Comparison of ENCODE assay signal across 19 mouse cellular contexts in the genomic region with DNA sequence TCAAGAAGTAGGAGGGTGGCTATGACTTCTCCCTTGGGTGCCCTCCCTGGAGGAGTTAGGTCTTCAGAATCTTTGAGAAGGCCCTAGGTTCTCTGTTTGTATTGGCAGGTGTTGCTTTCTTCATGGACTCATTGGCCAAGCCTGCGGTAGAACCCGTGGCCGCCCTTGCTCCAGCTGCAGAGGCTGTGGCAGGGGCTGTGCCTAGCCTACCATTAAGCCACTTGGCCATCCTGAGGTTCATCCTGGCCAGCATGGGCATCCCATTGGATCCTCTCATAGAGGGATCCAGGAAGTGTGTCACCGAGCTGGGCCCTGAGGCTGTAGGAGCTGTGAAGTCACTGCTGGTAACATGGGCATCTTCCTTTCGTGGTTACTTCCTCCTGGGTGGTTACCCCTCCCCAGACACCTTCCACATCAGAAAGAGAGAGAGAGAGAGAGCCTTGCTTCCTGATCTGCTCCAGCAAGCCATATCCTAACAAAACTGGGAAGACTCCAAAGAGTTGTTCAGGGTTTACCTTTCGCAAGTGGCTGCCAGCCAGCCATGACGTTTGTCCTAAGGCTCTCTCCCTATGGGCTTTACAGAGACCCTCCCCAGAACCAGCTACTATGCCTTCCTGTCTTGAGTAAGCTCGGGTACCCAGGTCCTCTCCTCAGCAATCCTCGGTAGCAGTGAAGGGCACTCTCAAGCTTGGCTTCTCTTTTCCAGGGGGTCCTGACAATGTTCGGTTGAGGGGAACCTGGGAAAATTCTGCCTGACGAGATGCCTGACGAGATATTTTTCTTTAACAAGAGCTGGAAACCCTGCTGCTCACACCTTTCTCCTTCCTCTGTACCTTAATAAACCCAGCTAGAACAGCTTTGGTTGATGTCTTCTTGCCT. TPM values are rescaled to one million over a fixed set of nuclear protein-coding genes. Genes with fewer than 3 reads are reported as not detected.
DNase-seq lines count a peak whose midpoint lies in the region; ATAC-seq and TF ChIP-seq lines count a peak whose summit lies in the region.
"Had no signal": no experiment of that assay in that cellular context is flagged by ENCODE, and none has a peak within 500 bp of the region (broad histone marks: within the 10 kb centered on the region; RNA-seq: fewer than 3 reads in every experiment).

No protein-coding gene starts in this region.

- H3K27ac ChIP-seq in embryonic facial prominence, embryonic 12.5 days, result no peak overlapping the region
- H3K27ac ChIP-seq in embryonic facial prominence, embryonic 10.5 days (replicated peaks), result no peak overlapping the region
- H3K27ac ChIP-seq in hindbrain, embryonic 16.5 days (ENCODE audit: low read depth, low read length), result no peak overlapping the region
- H3K27ac ChIP-seq in hindbrain, embryonic 12.5 days, result no peak overlapping the region
- H3K27ac ChIP-seq in lung, embryonic 16.5 days (ENCODE audit: low read length), result no peak overlapping the region
- H3K27ac ChIP-seq in neural tube, embryonic 11.5 days (ENCODE audit: low read depth, low read length), result no peak overlapping the region
- H3K27ac ChIP-seq: embryonic facial prominence, embryonic 15.5 days; hindbrain, embryonic 15.5 days; limb, embryonic 13.5 days had no signal

- H3K4me2 ChIP-seq in embryonic facial prominence, embryonic 12.5 days (replicated peaks), result no peak overlapping the region
- no peak overlapping the region for H3K4me2 ChIP-seq in hindbrain, embryonic 16.5 days (ENCODE audit: low read length)
- no peak overlapping the region for H3K4me2 ChIP-seq in hindbrain, embryonic 12.5 days (replicated peaks)
- no peak overlapping the region for H3K4me2 ChIP-seq in lung, embryonic 16.5 days (ENCODE audit: low read depth, low read length)
- no peak overlapping the region for H3K4me2 ChIP-seq in neural tube, embryonic 11.5 days (ENCODE audit: low read depth)
- H3K4me2 ChIP-seq: embryonic facial prominence, embryonic 15.5 days; hindbrain, embryonic 15.5 days; limb, embryonic 13.5 days had no signal

- TF ChIP-seq CTCF in lung, adult 2 months (IDR thresholded peaks at IDR 0.05; ENCODE audit: insufficient read depth, low read length), result no peak

- H3K4me1 ChIP-seq in embryonic facial prominence, embryonic 12.5 days, result no peaks in the 10 kb centered on the region
- H3K4me1 ChIP-seq in embryonic facial prominence, embryonic 10.5 days, result no peaks in the 10 kb centered on the region
- H3K4me1 ChIP-seq in hindbrain, embryonic 16.5 days (ENCODE audit: control insufficient read depth, insufficient read depth, low read depth, low read length), result no peaks in the 10 kb centered on the region
- no peaks in the 10 kb centered on the region for H3K4me1 ChIP-seq in hindbrain, embryonic 12.5 days
- no peaks in the 10 kb centered on the region; the same call in 1 of the 2 replicates for H3K4me1 ChIP-seq in lung, embryonic 16.5 days (replicated peaks; ENCODE audit: control insufficient read depth, insufficient read depth, low read length)
- H3K4me1 ChIP-seq in lung, adult 2 months (ENCODE audit: control insufficient read depth, insufficient read depth, low read length), result peaks cover 4% of the 10 kb centered on the region
- no peaks in the 10 kb centered on the region for H3K4me1 ChIP-seq in neural tube, embryonic 11.5 days (ENCODE audit: control insufficient read depth, insufficient read depth, low read length)
- H3K4me1 ChIP-seq: embryonic facial prominence, embryonic 15.5 days; hindbrain, embryonic 15.5 days; limb, embryonic 13.5 days had no signal

- H3K9ac ChIP-seq in embryonic facial prominence, embryonic 12.5 days, result no peak overlapping the region
- H3K9ac ChIP-seq in hindbrain, embryonic 16.5 days (ENCODE audit: low read depth, low read length), result no peak overlapping the region
- H3K9ac ChIP-seq in hindbrain, embryonic 12.5 days, result no peak overlapping the region
- H3K9ac ChIP-seq in lung, embryonic 16.5 days (ENCODE audit: low read length), result no peak overlapping the region
- H3K9ac ChIP-seq in neural tube, embryonic 11.5 days (ENCODE audit: low read length), result no peak overlapping the region
- H3K9ac ChIP-seq: embryonic facial prominence, embryonic 15.5 days; hindbrain, embryonic 15.5 days; limb, embryonic 13.5 days had no signal

- peaks cover 12% of the 10 kb centered on the region for H3K36me3 ChIP-seq in embryonic facial prominence, embryonic 12.5 days
- peaks cover 20% of the 10 kb centered on the region for H3K36me3 ChIP-seq in embryonic facial prominence, embryonic 10.5 days (replicated peaks)
- H3K36me3 ChIP-seq in hindbrain, embryonic 16.5 days (ENCODE audit: control insufficient read depth, insufficient read depth, low read length), result no peaks in the 10 kb centered on the region
- H3K36me3 ChIP-seq in hindbrain, embryonic 12.5 days, result peaks cover 9% of the 10 kb centered on the region
- H3K36me3 ChIP-seq in lung, embryonic 16.5 days (ENCODE audit: control insufficient read depth, insufficient read depth, low read length), result no peaks in the 10 kb centered on the region
- no peaks in the 10 kb centered on the region for H3K36me3 ChIP-seq in neural tube, embryonic 11.5 days (ENCODE audit: control insufficient read depth, insufficient read depth, low read length)
- H3K36me3 ChIP-seq: embryonic facial prominence, embryonic 15.5 days had no signal

- no peaks in the 10 kb centered on the region for H3K9me3 ChIP-seq in embryonic facial prominence, embryonic 12.5 days
- no peaks in the 10 kb centered on the region for H3K9me3 ChIP-seq in embryonic facial prominence, embryonic 10.5 days
- no peaks in the 10 kb centered on the region for H3K9me3 ChIP-seq in hindbrain, embryonic 16.5 days (ENCODE audit: control insufficient read depth, low read length)
- no peaks in the 10 kb centered on the region for H3K9me3 ChIP-seq in hindbrain, embryonic 12.5 days (replicated peaks)
- no peaks in the 10 kb centered on the region for H3K9me3 ChIP-seq in lung, embryonic 16.5 days (ENCODE audit: control insufficient read depth, low read length)
- H3K9me3 ChIP-seq in neural tube, embryonic 11.5 days (ENCODE audit: control insufficient read depth, low read length), result no peaks in the 10 kb centered on the region
- H3K9me3 ChIP-seq: embryonic facial prominence, embryonic 15.5 days; hindbrain, embryonic 15.5 days; limb, embryonic 13.5 days had no signal

- DNase-seq in embryonic facial prominence, embryonic 10.5 days (ENCODE audit: low spot score), result no peak
- DNase-seq in lung, adult 2 months, result no peak
- DNase-seq in neural tube, embryonic 11.5 days (ENCODE audit: low spot score), result no peak
- no peak for DNase-seq in urinary bladder, adult 18-20 months (ENCODE audit: low spot score in 2 of 2)
- DNase-seq: adrenal gland, postnatal 10 days; cerebellum, adult 9-11 months; kidney, adult 9 months; right cerebral cortex, postnatal 14 days; spleen, adult 18-20 months; thymus, postnatal 25 days had no signal

- ATAC-seq in embryonic facial prominence, embryonic 12.5 days (ENCODE audit: insufficient number of reproducible peaks, insufficient read depth, low FRiP score, low TSS enrichment), result peak; percentile 55; the same call in 1 of the 2 replicates
- peak; percentile 28 for ATAC-seq in hindbrain, embryonic 16.5 days
- no peak for ATAC-seq in hindbrain, embryonic 12.5 days (ENCODE audit: low FRiP score)
- ATAC-seq in lung, embryonic 16.5 days (ENCODE audit: low read depth), result peak; percentile 23; the same call in 1 of the 2 replicates
- peak; percentile 13; the same call in 1 of the 2 replicates for ATAC-seq in neural tube, embryonic 11.5 days (ENCODE audit: insufficient read depth, low FRiP score, low TSS enrichment)

- no peak for TF ChIP-seq POLR2A in lung, adult 2 months (IDR thresholded peaks at IDR 0.05; ENCODE audit: borderline replicate concordance, extremely low read depth, low read depth, low read length)

- 79% methylated on average over 12 of the region's 12 CpGs for WGBS in embryonic facial prominence, embryonic 12.5 days
- WGBS in embryonic facial prominence, embryonic 10.5 days, result 81% methylated on average over 12 of the region's 12 CpGs
- 81% methylated on average over 12 of the region's 12 CpGs for WGBS in hindbrain, embryonic 16.5 days
- WGBS in hindbrain, embryonic 12.5 days, result 81% methylated on average over 12 of the region's 12 CpGs
- 70% methylated on average over 12 of the region's 12 CpGs for WGBS in lung, embryonic 16.5 days
- 65% methylated on average over 12 of the region's 12 CpGs for WGBS in lung, adult 2 months
- WGBS in neural tube, embryonic 11.5 days, result 84% methylated on average over 12 of the region's 12 CpGs

- H3K4me3 ChIP-seq in embryonic facial prominence, embryonic 12.5 days, result no peak overlapping the region
- no peak overlapping the region for H3K4me3 ChIP-seq in embryonic facial prominence, embryonic 10.5 days
- H3K4me3 ChIP-seq in hindbrain, embryonic 16.5 days (ENCODE audit: low read length), result no peak overlapping the region
- no peak overlapping the region for H3K4me3 ChIP-seq in hindbrain, embryonic 12.5 days
- H3K4me3 ChIP-seq in lung, embryonic 16.5 days (ENCODE audit: low read length), result no peak overlapping the region
- no peak overlapping the region for H3K4me3 ChIP-seq in lung, adult 2 months (replicated peaks; ENCODE audit: extremely low read depth, low read depth, low read length)
- no peak overlapping the region for H3K4me3 ChIP-seq in neural tube, embryonic 11.5 days (ENCODE audit: low read depth, low read length)
- H3K4me3 ChIP-seq: embryonic facial prominence, embryonic 15.5 days; hindbrain, embryonic 15.5 days; limb, embryonic 13.5 days had no signal

- no peaks in the 10 kb centered on the region for H3K27me3 ChIP-seq in embryonic facial prominence, embryonic 12.5 days
- H3K27me3 ChIP-seq in embryonic facial prominence, embryonic 10.5 days (replicated peaks; ENCODE audit: low read depth, poor library complexity, severe bottlenecking), result no peaks in the 10 kb centered on the region
- H3K27me3 ChIP-seq in hindbrain, embryonic 16.5 days (replicated peaks; ENCODE audit: control insufficient read depth, insufficient read depth, low read length), result no peaks in the 10 kb centered on the region
- no peaks in the 10 kb centered on the region for H3K27me3 ChIP-seq in hindbrain, embryonic 12.5 days
- no peaks in the 10 kb centered on the region for H3K27me3 ChIP-seq in lung, embryonic 16.5 days (ENCODE audit: control insufficient read depth, insufficient read depth, low read depth, low read length)
- no peaks in the 10 kb centered on the region for H3K27me3 ChIP-seq in neural tube, embryonic 11.5 days (ENCODE audit: control insufficient read depth, insufficient read depth, low read length)
- H3K27me3 ChIP-seq: embryonic facial prominence, embryonic 15.5 days; hindbrain, embryonic 15.5 days; limb, embryonic 13.5 days had no signal

RNA-seq across cellular contexts. Expression of gene Scgb3a1, which starts 1.1 kb away (rescaled TPM):
- polyA plus RNA-seq in embryonic facial prominence, embryonic 12.5 days (2016; fragmentation: Nextera tagmentation; extraction: Ambion mirVana), result not detected in 2 replicates
- not detected in 2 replicates for polyA plus RNA-seq in embryonic facial prominence, embryonic 10.5 days (2016; fragmentation: Nextera tagmentation; extraction: Ambion mirVana)
- not detected in 2 replicates for polyA plus RNA-seq in hindbrain, embryonic 16.5 days (2015; fragmentation: Nextera tagmentation; extraction: Ambion mirVana)
- polyA plus RNA-seq in hindbrain, embryonic 12.5 days (2016; fragmentation: Nextera tagmentation; extraction: Ambion mirVana), result not detected in 2 replicates
- polyA plus RNA-seq in lung, embryonic 16.5 days (2015; fragmentation: Nextera tagmentation; extraction: Ambion mirVana), result 3.1 and 12.6 TPM in 2 replicates
- 2,792 and 3,426 TPM in 2 replicates for polyA plus RNA-seq in lung, adult 2 months (2012; rRNA removed)
- not detected in 2 replicates for polyA plus RNA-seq in neural tube, embryonic 11.5 days (2014; fragmentation: Nextera tagmentation; extraction: Ambion mirVana)
- polyA plus RNA-seq: embryonic facial prominence, embryonic 15.5 days; limb, embryonic 13.5 days; liver, embryonic 16.5 days; neural tube, embryonic 14.5 days had no signal

RNA-seq across cellular contexts. Expression of gene Cnot6, which starts 48.0 kb away (rescaled TPM):
- 85.9 and 90.0 TPM in 2 replicates for polyA plus RNA-seq in embryonic facial prominence, embryonic 12.5 days (2016; fragmentation: Nextera tagmentation; extraction: Ambion mirVana)
- 60.7 and 61.7 TPM in 2 replicates for polyA plus RNA-seq in embryonic facial prominence, embryonic 10.5 days (2016; fragmentation: Nextera tagmentation; extraction: Ambion mirVana)
- polyA plus RNA-seq in hindbrain, embryonic 16.5 days (2015; fragmentation: Nextera tagmentation; extraction: Ambion mirVana), result 30.1 and 36.1 TPM in 2 replicates
- polyA plus RNA-seq in hindbrain, embryonic 12.5 days (2016; fragmentation: Nextera tagmentation; extraction: Ambion mirVana), result 92.2 and 93.1 TPM in 2 replicates
- polyA plus RNA-seq in lung, embryonic 16.5 days (2015; fragmentation: Nextera tagmentation; extraction: Ambion mirVana), result 54.2 and 57.1 TPM in 2 replicates
- polyA plus RNA-seq in lung, adult 2 months (2012; rRNA removed), result 9.5 and 15.3 TPM in 2 replicates
- 53.9 and 60.2 TPM in 2 replicates for polyA plus RNA-seq in neural tube, embryonic 11.5 days (2014; fragmentation: Nextera tagmentation; extraction: Ambion mirVana)

RNA-seq across cellular contexts. Expression of gene Flt4, which starts 55.4 kb away (rescaled TPM):
- polyA plus RNA-seq in embryonic facial prominence, embryonic 12.5 days (2016; fragmentation: Nextera tagmentation; extraction: Ambion mirVana), result 5.1 and 5.4 TPM in 2 replicates
- 5.6 and 6.0 TPM in 2 replicates for polyA plus RNA-seq in embryonic facial prominence, embryonic 10.5 days (2016; fragmentation: Nextera tagmentation; extraction: Ambion mirVana)
- polyA plus RNA-seq in hindbrain, embryonic 16.5 days (2015; fragmentation: Nextera tagmentation; extraction: Ambion mirVana), result 1.5 and 1.9 TPM in 2 replicates
- 3.3 and 4.0 TPM in 2 replicates for polyA plus RNA-seq in hindbrain, embryonic 12.5 days (2016; fragmentation: Nextera tagmentation; extraction: Ambion mirVana)
- polyA plus RNA-seq in lung, embryonic 16.5 days (2015; fragmentation: Nextera tagmentation; extraction: Ambion mirVana), result 8.8 and 10.7 TPM in 2 replicates
- polyA plus RNA-seq in lung, adult 2 months (2012; rRNA removed), result 28.0 and 32.0 TPM in 2 replicates
- 4.9 TPM in 2 replicates for polyA plus RNA-seq in neural tube, embryonic 11.5 days (2014; fragmentation: Nextera tagmentation; extraction: Ambion mirVana)

Comparison
In these comparisons a context has a peak if more than half of its experiments do, and no peak if none do; other contexts are left out.
1. RNA of gene Scgb3a1, which starts 1.1 kb away (polyA plus RNA-seq): 2,792 to 3,426 TPM in lung, adult 2 months; 3.1 to 12.6 TPM in lung, embryonic 16.5 days, not detected in hindbrain, embryonic 16.5 days, not detected in embryonic facial prominence, embryonic 12.5 days, not detected in embryonic facial prominence, embryonic 10.5 days, not detected in hindbrain, embryonic 12.5 days and not detected in neural tube, embryonic 11.5 days; every median in the first group is over 100 times any median in the second.